Mouse (Mus musculus) brain, embryonic 14.5 days (tissue): ENCODE results near the gene Scn8a.

Source experiments
- CTCF ChIP-seq: fragments of 200-500 bp; IDR thresholded peaks from 2 replicates; pipeline ENCODE4 v1.5.1; 2012; ENCODE audit warnings: inconsistent platforms, mild to moderate bottlenecking, moderate library complexity, borderline replicate concordance; ENCODE audit not compliant: insufficient read depth, insufficient read length; ENCODE audit errors: extremely low read depth
- POLR2A ChIP-seq: fragments of 200-500 bp; IDR thresholded peaks from 2 replicates; pipeline ENCODE4 v1.6.1; 2012; ENCODE audit warnings: mild to moderate bottlenecking, inconsistent platforms, borderline replicate concordance; ENCODE audit not compliant: poor library complexity, insufficient read depth, insufficient read length, severe bottlenecking; ENCODE audit errors: extremely low read depth

- TF ChIP-seq CTCF (no peak), POLR2A (no peak)
Measured at GRCm38 (mm10) chr15:101044531-101044930, 174.9 kb downstream of the Scn8a start.
